Mouse (Mus musculus) embryo, embryonic 10 days (tissue): ENCODE measurements around the gene Tmod2.
"Not testable (repeated sequence)": the region's sequence is repeated elsewhere in the genome, so short reads cannot be mapped to it uniquely, and the experiment has no call there.

Experiments
- DNase-seq: peaks from one replicate; pipeline ENCODE4 v3.0.0-alpha.2; 2015; ENCODE audit warnings: low spot score

Gene Tmod2

DNA sequence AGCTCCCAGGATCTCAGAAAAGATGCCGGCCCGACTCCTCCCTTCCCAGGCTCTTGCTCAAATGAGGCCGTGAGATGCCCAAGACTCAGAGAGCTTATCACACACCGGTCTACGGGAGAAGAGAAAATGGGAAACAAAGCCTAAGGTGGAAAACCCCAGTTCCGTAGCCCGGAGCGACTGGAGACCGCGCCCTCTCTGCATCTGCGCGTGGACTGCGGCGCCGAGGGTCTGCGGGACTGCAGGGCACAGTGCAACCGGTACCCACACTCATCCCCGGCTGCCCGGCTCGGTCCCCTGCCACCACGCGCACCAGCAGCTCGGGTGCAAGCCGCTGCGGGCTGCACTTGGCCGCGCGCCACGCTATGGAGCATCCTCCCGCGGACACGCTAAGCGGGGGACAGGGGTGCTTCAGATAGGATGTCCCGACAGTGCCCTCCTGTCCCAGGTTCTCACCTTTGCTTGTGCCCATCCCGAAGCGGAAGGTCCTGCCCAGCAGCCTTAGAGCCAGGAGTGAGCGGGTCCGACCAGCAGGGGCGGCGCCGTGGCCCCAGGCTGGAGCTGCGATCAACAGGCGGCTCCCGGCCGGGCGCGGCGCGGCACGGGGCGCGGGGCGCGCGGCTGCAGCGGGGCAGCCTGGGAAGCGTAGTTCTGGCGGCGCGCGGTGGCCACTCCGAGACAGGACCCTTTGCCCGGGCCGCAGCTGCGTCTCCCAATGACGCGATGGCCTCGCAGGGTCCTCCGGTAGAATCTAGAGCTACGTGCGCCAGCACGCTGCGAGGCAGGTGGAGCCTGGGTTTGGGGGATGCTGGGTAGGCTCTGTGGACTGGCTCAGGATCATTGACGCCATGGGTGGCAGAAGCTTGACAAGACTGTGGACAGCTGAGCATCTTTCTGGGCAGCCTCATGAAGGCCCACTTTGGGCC is at the start of gene Tmod2:
TSS of gene Tmod2 (minus strand) at position 755 of the 923 bp plus-strand sequence.
- DNase-seq, result peak; percentile 85

DNA sequence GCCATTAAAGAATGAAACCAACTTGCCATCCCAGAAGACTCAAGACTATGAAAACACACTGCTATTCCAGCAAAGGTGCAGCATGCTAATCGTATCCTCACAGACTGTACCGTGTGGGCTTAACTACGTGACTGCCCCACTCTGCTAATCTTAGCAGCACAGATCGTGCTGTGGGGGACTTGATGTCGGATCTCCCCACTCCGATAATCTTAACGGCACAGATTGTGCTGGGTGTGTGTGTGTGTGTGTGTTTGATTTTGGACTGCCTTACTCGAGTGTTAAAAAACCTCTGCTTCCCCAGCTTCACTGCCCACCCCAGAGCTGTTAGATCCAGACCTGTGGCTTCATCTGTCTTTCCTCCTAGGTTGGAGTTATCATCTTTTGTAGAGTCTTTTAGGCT is 49.8 kb upstream of the Tmod2 start:
- no peak for DNase-seq

DNA sequence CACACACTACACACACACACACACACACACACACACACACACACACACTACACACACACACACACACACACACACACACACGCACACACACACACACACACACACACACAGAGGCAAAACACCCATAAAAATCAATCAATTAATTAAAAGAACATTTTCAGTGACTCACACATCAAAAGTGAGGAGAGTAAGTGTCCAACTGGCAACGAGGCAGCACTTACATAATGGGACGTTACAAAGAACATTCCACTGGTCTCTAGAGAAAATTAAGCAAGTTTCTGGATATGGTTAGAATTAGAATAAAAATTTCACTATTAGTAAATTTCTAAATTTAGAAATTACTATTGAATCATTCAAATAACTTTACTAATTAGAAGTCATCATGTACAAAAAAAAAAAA is 45.3 kb upstream of the Tmod2 start:
- not testable (repeated sequence) for DNase-seq

DNA sequence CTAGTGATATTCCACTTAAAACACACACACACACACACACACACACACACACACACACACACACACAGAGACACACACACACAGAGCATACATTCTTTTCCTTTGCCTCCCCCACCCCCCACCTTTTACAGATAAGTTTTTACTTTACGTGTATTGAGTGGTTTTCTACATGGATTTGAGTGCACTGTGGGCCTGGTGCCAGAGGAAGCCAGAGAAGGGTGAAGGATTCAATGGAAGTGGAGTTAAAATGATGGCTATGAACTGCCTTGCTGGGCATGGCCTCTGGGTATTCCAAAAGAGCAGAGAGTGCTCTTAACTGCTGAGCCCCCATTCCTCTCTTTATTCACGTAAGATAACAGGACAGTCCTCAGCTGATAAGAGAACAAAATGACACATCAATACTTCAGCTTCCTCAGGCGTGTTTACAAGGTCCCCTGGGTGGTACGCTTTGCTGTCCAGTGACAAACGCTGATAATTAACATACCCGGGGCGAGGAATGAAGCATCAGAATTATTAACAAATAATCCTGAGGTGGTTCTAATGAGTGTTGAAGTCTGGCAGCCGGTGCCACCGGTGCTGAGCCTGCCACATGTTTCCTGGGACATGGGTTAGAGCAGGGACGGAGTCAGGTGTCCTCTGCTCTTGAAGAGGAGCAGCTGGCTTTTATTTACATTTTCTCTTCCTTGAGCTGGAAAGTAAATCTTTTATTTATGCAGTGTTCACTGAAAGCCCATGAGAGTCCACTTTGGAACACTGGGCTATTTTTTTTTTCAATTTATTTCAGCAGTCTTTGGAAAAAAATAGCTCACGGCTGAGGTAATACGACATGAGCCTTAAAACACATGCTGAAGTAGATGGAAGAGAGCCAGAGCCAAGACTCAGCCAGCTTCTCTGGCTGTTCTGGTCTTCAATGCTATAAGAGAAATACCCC is 43.1 kb upstream of the Tmod2 start:
- no peak for DNase-seq

DNA sequence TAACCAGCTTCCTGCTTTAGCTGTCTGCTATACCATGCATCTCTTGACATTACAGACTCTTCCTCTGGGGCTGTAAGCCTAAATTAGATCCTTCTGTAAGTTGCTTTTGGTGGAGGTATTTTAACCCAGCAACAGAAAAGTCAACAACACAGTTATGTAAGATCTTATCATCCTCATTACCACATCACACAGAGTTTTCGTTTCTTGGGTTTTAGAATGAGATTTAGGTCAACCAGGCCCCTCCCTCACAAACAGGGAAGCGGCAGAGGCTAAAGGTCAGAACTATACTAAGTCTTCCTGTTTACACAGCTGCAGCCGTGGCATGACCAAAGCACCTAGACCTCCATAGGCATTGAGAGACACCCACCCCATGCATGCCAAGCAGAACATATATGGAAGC is 34.3 kb upstream of the Tmod2 start:
- peak; percentile 71 for DNase-seq

DNA sequence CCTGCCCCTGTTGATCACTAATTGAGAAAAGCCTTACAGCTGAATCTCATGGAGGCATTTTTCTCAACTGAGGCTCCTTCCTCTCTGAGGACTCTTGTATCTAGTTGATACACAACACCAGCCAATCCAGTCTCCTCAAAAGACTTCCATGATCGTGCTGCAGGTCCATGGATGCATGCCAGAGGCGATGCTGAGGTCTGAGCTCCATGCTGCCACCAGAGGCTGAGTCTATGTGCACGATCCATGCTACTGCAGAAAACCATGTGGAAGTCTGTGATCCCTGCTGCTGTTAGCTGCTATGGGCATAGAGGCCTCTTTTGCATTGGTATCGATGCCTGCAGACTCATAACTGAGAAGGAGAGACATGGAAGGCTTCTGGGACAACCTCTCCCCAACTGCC is 23.1 kb upstream of the Tmod2 start:
- no peak for DNase-seq

DNA sequence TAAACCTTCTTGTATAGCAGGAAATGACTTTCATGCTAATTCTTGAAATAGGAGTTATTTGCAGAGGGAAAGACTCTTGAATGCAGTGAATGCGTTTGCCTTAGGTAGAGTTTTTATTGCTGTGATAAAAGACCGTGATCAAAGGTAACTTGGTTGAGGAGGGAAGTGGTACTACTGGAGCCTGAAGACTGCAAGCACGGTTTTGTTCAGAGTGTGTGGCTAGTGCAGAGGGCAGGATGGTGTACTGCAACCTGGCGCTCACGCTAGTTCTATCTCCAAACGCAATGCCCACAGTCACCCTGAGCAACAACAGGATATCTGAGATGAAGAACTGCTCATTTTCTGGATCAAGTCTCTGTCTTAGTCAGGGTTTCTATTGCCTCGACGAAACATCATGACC is 22.5 kb upstream of the Tmod2 start:
- no peak for DNase-seq

DNA sequence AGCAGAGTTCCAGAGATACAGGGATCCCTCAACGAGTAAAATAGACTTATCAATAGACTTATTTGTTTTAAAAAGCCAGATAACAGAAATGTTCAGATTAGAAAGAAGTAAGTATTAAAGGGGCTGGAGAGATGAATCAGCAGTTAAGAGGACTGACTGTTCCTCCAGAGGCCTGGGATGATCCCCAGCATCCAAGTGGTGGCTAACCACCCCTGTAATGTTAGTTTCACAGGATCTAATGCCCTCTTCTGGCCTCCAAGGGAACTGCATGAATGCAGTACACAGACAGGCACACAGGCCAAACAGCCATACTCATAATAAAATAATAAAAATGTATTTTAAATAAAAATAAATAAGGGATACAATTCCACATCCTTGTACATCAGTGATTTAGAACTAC is 21.8 kb upstream of the Tmod2 start:
- DNase-seq, result peak; percentile 53

DNA sequence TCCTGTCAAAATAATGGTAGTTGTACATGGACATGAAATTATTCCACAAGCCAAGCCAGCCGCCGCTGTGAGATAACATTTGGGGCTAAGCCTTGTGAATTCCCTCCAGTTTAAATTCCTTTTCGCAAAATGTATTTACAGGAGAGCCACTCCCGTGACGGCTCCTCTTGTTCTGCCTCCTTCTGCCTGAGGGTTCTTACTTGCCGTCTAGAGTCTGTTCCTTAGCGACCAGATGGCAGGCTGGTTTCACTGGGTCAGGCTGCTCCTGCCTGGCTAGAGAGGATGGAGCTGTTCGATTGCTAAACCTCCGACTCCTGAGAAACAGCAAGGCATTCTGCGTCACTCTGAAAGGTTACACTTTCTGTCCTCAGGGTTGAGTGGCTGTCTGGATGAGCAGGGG is 21.0 kb upstream of the Tmod2 start:
- DNase-seq, result no peak

DNA sequence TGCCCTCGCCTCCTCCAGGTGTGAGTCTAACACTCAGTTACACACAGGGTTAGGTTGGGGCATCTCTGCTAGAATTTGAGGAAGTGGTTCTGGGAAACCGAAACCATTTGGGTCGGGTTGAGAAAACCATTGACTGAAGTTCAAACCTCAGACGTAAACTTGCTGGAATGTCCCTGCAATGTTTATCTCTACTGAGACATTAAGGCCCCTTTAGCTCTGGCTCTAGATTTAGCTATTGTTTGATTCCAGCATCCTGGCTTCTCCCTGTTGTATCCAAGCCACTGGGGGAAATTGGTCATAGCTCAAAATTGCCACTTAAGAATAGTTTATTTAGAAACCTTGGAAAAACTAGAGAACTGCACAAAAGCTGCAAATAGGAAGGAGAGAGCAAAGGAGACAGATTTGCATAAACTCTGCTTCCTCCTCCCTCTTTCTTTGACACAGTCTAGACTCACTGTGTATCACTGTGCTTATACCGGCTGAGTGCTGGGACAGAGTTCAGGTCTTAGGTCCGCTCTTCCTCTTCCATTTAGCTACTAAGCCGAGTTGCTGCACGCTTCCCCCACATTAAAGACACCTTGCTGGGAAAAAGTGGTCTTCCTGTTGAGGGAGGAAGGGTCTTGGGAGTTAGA is 19.8 kb upstream of the Tmod2 start:
- no peak for DNase-seq

DNA sequence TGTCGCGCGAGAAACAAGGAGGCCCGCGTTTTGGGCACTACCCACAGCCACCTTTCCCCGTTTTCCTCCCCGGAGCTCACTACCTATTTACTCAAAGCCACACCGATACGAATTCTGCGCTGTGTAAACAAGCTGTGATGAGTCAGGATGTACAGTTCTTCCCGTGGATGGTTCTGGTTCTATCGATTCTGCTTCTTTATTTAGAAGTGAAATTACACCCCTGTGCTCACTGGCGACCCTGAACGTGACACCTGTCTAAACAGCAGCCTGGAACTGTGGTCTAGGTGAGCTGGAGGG is 15.1 kb upstream of the Tmod2 start:
- no peak for DNase-seq

DNA sequence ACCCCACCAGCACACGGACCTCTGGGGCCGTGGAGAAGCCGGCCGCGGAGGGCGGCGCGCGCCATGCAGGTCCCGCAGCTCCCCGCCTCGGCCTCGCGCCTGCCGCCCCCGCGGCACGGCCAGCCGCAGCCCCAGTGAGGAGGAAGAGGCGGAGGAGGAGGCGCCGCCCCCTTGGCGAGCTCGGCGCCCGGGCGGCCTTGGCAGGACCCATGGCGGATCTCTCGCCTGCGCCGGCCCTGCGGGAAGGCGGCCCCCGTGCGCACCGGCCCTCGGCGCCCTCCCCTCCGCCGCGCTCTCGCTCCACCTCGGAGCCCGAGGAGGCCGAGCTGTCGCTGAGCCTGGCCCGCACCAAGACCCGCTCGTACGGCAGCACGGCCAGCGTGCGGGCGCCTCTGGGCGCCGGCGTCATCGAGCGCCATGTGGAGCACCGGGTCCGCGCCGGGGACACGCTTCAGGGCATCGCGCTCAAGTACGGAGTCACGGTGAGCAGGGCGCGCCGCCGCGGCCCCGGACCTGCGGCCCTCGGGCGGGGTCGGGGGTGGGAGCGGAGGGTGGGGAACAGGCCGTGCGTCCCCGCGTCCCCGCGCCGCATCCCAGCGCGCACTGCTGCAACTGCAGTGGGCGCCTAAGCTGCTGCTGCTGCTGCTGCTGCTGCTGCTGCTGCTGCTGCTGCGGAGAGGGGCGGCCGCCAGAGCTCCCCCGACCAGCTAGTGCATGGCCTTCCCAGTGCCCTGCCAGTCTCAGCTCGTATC is 14.6 kb upstream of the Tmod2 start, which contains the start of gene Lysmd2:
TSS of gene Lysmd2 (plus strand) at position 186 of the 752 bp plus-strand sequence.
- DNase-seq, result peak; percentile 64

DNA sequence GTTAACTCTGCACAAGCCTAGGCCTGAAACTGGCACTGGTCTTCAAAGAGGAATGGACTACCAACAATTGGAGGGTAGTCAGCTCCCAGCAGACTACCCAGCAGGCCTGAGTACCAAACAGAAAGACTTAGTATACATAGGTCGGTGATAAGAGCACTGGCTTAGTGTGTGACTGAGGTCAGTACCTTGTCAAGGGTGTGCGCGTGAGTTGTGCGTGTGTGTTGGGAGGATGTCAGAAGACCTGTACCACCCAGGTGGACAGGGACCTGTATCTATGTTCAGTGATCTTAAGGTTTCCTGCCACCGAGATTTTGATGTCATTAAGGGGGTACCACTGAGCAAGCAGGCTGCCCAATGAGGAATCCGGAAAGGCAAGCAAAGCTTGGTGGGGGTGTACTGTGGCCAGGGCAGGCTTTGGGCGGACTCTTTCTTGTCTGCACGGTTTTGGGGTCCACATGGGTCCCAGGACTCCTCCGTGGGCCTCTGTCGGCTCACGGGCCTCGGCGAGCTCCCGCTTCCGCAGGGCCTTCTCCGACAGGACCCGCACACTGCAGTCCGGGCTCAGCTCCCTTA is 13.9 kb upstream of the Tmod2 start:
- DNase-seq, result peak; percentile 11

DNA sequence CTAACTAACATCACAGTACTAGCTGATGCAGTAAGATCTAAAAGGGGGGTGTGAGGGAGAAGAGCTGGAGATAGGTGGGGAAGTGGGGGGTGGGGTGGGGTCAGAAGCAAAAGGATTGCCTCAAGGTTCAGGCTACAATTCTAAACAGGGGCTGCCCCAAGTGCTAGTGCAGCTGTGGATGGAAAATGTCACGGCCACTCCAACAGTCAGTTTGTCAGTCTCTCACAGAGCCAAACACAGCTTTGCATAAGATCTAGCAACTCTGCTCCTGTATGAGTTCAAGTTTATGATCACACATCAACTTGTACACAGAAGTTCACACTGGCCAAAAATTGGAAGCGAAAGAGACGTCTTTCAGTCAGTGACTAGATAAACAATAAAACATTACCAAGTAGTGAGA is 10.3 kb upstream of the Tmod2 start:
- DNase-seq, result no peak

DNA sequence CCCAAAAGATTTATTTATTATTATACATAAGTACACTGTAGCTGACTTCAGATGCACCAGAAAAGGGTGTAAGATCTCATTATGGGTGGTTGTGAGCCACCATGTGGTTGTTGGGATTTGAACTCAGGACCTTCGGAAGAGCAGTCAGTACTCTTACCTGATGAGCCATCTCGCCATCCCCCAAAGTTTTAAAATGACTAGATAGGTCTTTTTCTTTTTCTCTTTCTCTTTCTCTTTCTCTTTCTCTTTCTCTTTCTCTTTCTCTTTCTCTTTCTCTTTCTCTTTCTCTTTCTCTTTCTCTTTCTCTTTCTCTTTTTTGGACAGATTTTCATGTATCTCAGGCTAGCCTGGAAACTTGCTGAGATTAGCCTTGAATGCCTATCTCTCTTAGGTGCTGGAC is 8.6 kb upstream of the Tmod2 start:
- DNase-seq, result not testable (repeated sequence)

DNA sequence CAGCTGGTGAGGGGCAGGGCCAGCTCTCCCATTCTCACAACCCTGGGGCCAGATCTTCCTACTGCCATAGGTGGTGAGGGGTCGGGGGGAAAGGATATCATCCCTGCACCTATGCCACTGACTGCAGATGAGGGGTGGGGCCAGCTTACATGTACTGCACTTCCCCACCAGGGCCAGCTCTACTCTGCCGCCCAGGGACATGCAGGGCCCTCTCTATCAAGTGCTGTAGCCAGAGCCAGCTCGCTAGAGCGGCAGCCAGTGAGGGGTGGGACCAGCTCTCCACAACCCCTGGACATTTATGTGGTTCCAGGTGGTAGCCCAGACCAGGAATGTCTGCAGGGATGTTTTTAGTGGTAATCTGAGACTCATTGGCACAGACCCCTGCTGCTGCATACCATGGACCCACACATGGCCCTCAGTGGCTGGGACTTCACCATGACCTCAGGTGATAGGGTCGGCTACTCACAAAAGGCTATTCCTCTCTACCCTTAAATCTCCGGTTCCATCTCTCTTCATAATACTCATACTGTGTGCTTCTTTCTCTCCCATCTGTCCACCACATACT is 7.8 kb upstream of the Tmod2 start:
- DNase-seq, result no peak

DNA sequence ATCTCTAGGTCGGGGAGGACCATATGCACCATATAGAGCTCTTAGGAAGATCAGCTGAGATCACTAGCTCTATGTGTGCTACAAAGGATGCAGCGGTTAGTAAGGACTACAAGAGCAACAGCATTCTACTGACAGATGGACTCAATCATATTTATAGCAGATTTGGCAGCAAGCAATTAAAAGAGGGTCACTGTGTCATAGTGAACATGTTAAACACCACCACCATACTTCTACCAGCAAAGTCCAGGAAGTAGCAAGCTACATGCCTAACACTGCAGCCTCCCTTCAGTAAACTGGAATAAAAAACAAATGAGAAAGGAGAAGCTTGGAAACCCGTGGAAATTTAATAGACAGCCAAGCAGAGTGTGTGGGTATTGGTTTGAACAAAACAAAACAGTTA is 5.4 kb upstream of the Tmod2 start:
- no peak for DNase-seq

DNA sequence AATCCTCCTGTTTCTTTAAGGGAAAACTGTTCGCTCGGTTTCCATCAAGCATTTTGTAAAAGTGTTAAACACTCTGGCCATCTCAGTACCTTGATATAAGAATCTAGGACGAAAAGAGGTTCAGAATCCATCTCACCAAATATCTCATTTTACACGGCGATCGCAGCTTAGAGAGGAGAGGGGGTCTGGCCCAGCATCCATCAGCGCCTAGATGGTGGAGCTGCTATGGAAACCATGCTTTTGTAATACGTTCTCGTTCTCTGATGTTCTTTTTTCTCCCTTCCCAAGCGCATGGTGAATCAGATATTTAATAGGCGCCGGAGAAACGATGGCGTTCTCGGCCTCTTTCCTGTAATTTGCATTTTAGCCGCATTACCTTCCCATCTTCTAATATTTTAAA is 1.2 kb downstream of the Tmod2 start:
- DNase-seq, result peak; percentile 15

DNA sequence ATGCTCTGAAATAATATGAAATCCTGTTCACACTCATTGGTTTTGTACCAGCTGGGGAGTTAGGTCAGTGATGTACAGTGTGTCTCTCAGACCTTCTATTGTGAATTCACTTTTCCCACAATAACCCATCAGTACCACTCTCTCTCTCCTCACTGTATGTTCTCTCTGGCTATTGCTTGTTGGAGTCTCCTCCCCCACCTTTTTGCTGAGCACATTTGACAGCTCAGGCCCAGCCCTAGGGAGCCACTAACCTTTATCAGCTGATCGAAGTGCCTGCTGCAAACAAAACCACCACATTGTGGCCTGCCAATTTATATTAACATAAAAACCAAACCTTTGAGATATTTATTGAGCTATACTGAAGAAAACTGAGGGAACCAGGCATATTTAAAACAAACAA is 1.6 kb downstream of the Tmod2 start:
- no peak for DNase-seq

DNA sequence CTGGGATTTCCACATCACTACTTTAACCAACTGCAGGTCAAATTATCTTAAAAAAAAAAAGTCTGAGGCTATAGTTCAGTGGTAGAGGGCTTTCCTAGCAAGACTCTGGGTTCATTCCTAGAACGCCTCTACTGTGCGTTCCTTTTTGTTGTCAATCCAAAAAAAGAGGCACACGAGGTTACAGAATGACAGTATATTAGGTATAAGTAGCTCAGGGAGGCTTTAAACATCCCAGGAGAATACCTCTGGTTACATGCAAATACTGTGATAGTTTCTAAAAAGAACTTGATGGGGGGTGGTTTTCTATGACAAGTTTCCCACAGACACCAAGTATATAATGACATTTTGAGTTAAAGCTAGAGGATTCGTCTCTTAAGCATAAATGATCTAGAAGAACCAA is 3.6 kb downstream of the Tmod2 start:
- DNase-seq, result no peak

DNA sequence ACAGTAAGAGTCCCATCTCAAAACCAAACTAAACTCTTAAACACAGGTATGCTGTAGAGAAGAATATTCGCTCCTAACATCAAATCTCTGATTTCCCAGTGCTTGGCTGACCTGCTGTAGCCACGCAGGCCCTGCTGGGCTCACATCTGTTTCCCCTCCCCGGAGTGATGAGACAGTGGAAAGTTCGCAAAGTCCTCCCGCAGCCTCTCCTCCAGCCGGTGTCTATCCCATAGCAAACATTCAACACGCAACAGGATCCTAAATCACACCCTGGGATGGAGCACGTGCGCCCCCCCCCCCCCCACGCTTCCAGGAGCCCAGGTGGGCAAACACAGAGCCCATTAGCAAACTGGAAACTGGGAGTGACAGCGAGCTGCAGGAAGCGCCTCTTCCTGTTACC is 9.6 kb downstream of the Tmod2 start:
- peak; percentile 15 for DNase-seq
